Mouse (Mus musculus): ENCODE measurements at regions not wholly inside any gene's neighbourhood (a gene's known extent, or its start where the extent isn't known, plus 50 kb on each side); places are given as distances from the start of the nearest gene placed in this dataset.
A peak's percentile ranks its signal among the peaks of the same experiment; 100 is the strongest.

- Histone ChIP-seq H3K4me3 (ENCODE audit: insufficient read depth, low read depth, low read length) (no peak overlapping the region), H3K27ac (ENCODE audit: insufficient read depth, low read depth, low read length) (no peak overlapping the region), H3K36me3 (ENCODE audit: control insufficient read depth, insufficient read depth, low read length) (no peaks in the 10 kb centered on the region), H3K4me1 (ENCODE audit: control insufficient read depth, insufficient read depth, low read length) (no peaks in the 10 kb centered on the region; the same call in 1 of the 2 replicates), H3K27me3 (replicated peaks; ENCODE audit: control insufficient read depth, insufficient read depth, low read length) (no peaks in the 10 kb centered on the region)
- TF ChIP-seq POLR2A (IDR thresholded peaks at IDR 0.05; ENCODE audit: low read depth, low read length): no peak
- TF ChIP-seq CTCF (conservative IDR thresholded peaks at IDR 0.05; ENCODE audit: insufficient read depth, insufficient read length, low read depth, low read length): no peak
- no peak for DNase-seq
- 93% methylated on average over 4 of the region's 4 CpGs for WGBS
Observed at GRCm38 (mm10) chr1:73535726-73536265, 520.1 kb upstream of the Tnp1 start.

- no peak for TF ChIP-seq POLR2A (IDR thresholded peaks at IDR 0.05; ENCODE audit: low read depth, low read length)
- no peak for TF ChIP-seq CTCF (conservative IDR thresholded peaks at IDR 0.05; ENCODE audit: insufficient read depth, insufficient read length, low read depth, low read length)
- 98% methylated on average over 3 of the region's 3 CpGs for WGBS
- Histone ChIP-seq H3K27ac (ENCODE audit: insufficient read depth, low read depth, low read length) (no peak overlapping the region), H3K27me3 (replicated peaks; ENCODE audit: control insufficient read depth, insufficient read depth, low read length) (no peaks in the 10 kb centered on the region), H3K4me3 (ENCODE audit: insufficient read depth, low read depth, low read length) (no peak overlapping the region), H3K36me3 (ENCODE audit: control insufficient read depth, insufficient read depth, low read length) (no peaks in the 10 kb centered on the region), H3K4me1 (ENCODE audit: control insufficient read depth, insufficient read depth, low read length) (no peaks in the 10 kb centered on the region; the same call in 1 of the 2 replicates)
- DNase-seq: no peak
Observed at GRCm38 (mm10) chr1:73533526-73533925, 517.8 kb upstream of the Tnp1 start.

GRCm38 (mm10) chr1:73532316-73532715, 516.6 kb upstream of the Tnp1 start:
- TF ChIP-seq POLR2A (IDR thresholded peaks at IDR 0.05; ENCODE audit: low read depth, low read length): no peak
- no peak for TF ChIP-seq CTCF (conservative IDR thresholded peaks at IDR 0.05; ENCODE audit: insufficient read depth, insufficient read length, low read depth, low read length)
- H3K4me3 ChIP-seq (ENCODE audit: insufficient read depth, low read depth, low read length): no peak overlapping the region
- no peak overlapping the region for H3K27ac ChIP-seq (ENCODE audit: insufficient read depth, low read depth, low read length)
- H3K4me1 ChIP-seq (ENCODE audit: control insufficient read depth, insufficient read depth, low read length): no peaks in the 10 kb centered on the region
- no peaks in the 10 kb centered on the region for H3K27me3 ChIP-seq (replicated peaks; ENCODE audit: control insufficient read depth, insufficient read depth, low read length)
- 89% methylated on average over 4 of the region's 4 CpGs for WGBS
- no peaks in the 10 kb centered on the region for H3K36me3 ChIP-seq (ENCODE audit: control insufficient read depth, insufficient read depth, low read length)
- DNase-seq: no peak

- DNase-seq: no peak
- Histone ChIP-seq H3K4me1 (ENCODE audit: control insufficient read depth, insufficient read depth, low read length) (no peaks in the 10 kb centered on the region), H3K27ac (ENCODE audit: insufficient read depth, low read depth, low read length) (no peak overlapping the region), H3K36me3 (ENCODE audit: control insufficient read depth, insufficient read depth, low read length) (no peaks in the 10 kb centered on the region), H3K27me3 (replicated peaks; ENCODE audit: control insufficient read depth, insufficient read depth, low read length) (no peaks in the 10 kb centered on the region), H3K4me3 (ENCODE audit: insufficient read depth, low read depth, low read length) (no peak overlapping the region)
- TF ChIP-seq CTCF (conservative IDR thresholded peaks at IDR 0.05; ENCODE audit: insufficient read depth, insufficient read length, low read depth, low read length) (no peak), POLR2A (IDR thresholded peaks at IDR 0.05; ENCODE audit: low read depth, low read length) (no peak)
- 79% methylated on average over 3 of the region's 3 CpGs for WGBS
Observed at GRCm38 (mm10) chr1:73531831-73532230, 516.1 kb upstream of the Tnp1 start.

- no peaks in the 10 kb centered on the region for H3K4me1 ChIP-seq (ENCODE audit: control insufficient read depth, insufficient read depth, low read length)
- H3K27me3 ChIP-seq (replicated peaks; ENCODE audit: control insufficient read depth, insufficient read depth, low read length): no peaks in the 10 kb centered on the region
- WGBS: 78% methylated on average over 2 of the region's 2 CpGs
- H3K36me3 ChIP-seq (ENCODE audit: control insufficient read depth, insufficient read depth, low read length): no peaks in the 10 kb centered on the region
- no peak overlapping the region for H3K4me3 ChIP-seq (ENCODE audit: insufficient read depth, low read depth, low read length)
- no peak overlapping the region for H3K27ac ChIP-seq (ENCODE audit: insufficient read depth, low read depth, low read length)
- no peak for DNase-seq
- TF ChIP-seq CTCF (conservative IDR thresholded peaks at IDR 0.05; ENCODE audit: insufficient read depth, insufficient read length, low read depth, low read length) (no peak), POLR2A (IDR thresholded peaks at IDR 0.05; ENCODE audit: low read depth, low read length) (no peak)
Observed at GRCm38 (mm10) chr1:73530326-73530725, 514.6 kb upstream of the Tnp1 start.

GRCm38 (mm10) chr1:73528623-73529022, 512.9 kb upstream of the Tnp1 start:
- Histone ChIP-seq H3K4me3 (ENCODE audit: insufficient read depth, low read depth, low read length) (no peak overlapping the region), H3K36me3 (ENCODE audit: control insufficient read depth, insufficient read depth, low read length) (no peaks in the 10 kb centered on the region), H3K4me1 (ENCODE audit: control insufficient read depth, insufficient read depth, low read length) (no peaks in the 10 kb centered on the region), H3K27me3 (replicated peaks; ENCODE audit: control insufficient read depth, insufficient read depth, low read length) (no peaks in the 10 kb centered on the region), H3K27ac (ENCODE audit: insufficient read depth, low read depth, low read length) (no peak overlapping the region)
- TF ChIP-seq CTCF (conservative IDR thresholded peaks at IDR 0.05; ENCODE audit: insufficient read depth, insufficient read length, low read depth, low read length) (no peak), POLR2A (IDR thresholded peaks at IDR 0.05; ENCODE audit: low read depth, low read length) (no peak)
- WGBS: 85% methylated on average over 1 of the region's 1 CpGs
- DNase-seq: peak; percentile 33

GRCm38 (mm10) chr1:73516441-73516840, 500.7 kb upstream of the Tnp1 start:
- Histone ChIP-seq H3K4me3 (ENCODE audit: insufficient read depth, low read depth, low read length) (no peak overlapping the region), H3K4me1 (ENCODE audit: control insufficient read depth, insufficient read depth, low read length) (peaks cover 5% of the 10 kb centered on the region; the same call in 1 of the 2 replicates), H3K27ac (ENCODE audit: insufficient read depth, low read depth, low read length) (no peak overlapping the region), H3K27me3 (replicated peaks; ENCODE audit: control insufficient read depth, insufficient read depth, low read length) (no peaks in the 10 kb centered on the region), H3K36me3 (ENCODE audit: control insufficient read depth, insufficient read depth, low read length) (no peaks in the 10 kb centered on the region)
- no peak for DNase-seq
- TF ChIP-seq CTCF (conservative IDR thresholded peaks at IDR 0.05; ENCODE audit: insufficient read depth, insufficient read length, low read depth, low read length): no peak
- no peak for TF ChIP-seq POLR2A (IDR thresholded peaks at IDR 0.05; ENCODE audit: low read depth, low read length)
- WGBS: 83% methylated on average over 8 of the region's 8 CpGs
